8 mouse cellular contexts compared by ENCODE assay signal in genomic region chr9:44490086-44490967, GRCm38 (mm10). TPM values are rescaled to one million over a fixed set of nuclear protein-coding genes. Genes with fewer than 3 reads are reported as not detected.
A peak's percentile ranks its signal among the peaks of the same experiment; 100 is the strongest.
DNase-seq lines count a peak whose midpoint lies in the region; ATAC-seq lines count a peak whose summit lies in the region.

No protein-coding gene starts in this region.

- 0 out of 2 replicates have a peak, but pooled peaks have one; percentile 15 for ATAC-seq in limb, embryonic 11.5 days (ENCODE audit: insufficient number of reproducible peaks, low FRiP score, low TSS enrichment, low read depth)
- ATAC-seq in midbrain, embryonic 16.5 days, result no peak
- no peak for ATAC-seq in frontal cortex, adult (ENCODE audit: low TSS enrichment)

- H3K36me3 ChIP-seq in embryonic facial prominence, embryonic 10.5 days (replicated peaks), result peaks cover 29% of the 10 kb centered on the region
- H3K36me3 ChIP-seq in hindbrain, embryonic 10.5 days, result 0 out of 2 replicates have a peak, but pooled peaks cover 2% of the 10 kb centered on the region
- H3K36me3 ChIP-seq in limb, embryonic 11.5 days (ENCODE audit: control insufficient read depth, insufficient read depth, low read length), result no peaks in the 10 kb centered on the region
- H3K36me3 ChIP-seq in midbrain, embryonic 16.5 days (ENCODE audit: control insufficient read depth, insufficient read depth, low read length), result no peaks in the 10 kb centered on the region; the same call in 1 of the 2 replicates

- H3K9me3 ChIP-seq in embryonic facial prominence, embryonic 10.5 days, result no peaks in the 10 kb centered on the region
- no peaks in the 10 kb centered on the region for H3K9me3 ChIP-seq in hindbrain, embryonic 10.5 days
- no peaks in the 10 kb centered on the region for H3K9me3 ChIP-seq in limb, embryonic 11.5 days (ENCODE audit: control insufficient read depth, low read length)
- no peaks in the 10 kb centered on the region for H3K9me3 ChIP-seq in midbrain, embryonic 16.5 days (replicated peaks; ENCODE audit: control insufficient read depth, low read length, poor library complexity, severe bottlenecking)

- H3K27me3 ChIP-seq in embryonic facial prominence, embryonic 10.5 days (replicated peaks; ENCODE audit: low read depth, poor library complexity, severe bottlenecking), result no peaks in the 10 kb centered on the region
- H3K27me3 ChIP-seq in hindbrain, embryonic 10.5 days (ENCODE audit: insufficient read depth, poor library complexity, severe bottlenecking), result no peaks in the 10 kb centered on the region
- no peaks in the 10 kb centered on the region for H3K27me3 ChIP-seq in limb, embryonic 11.5 days (ENCODE audit: control insufficient read depth, insufficient read depth, low read length)
- H3K27me3 ChIP-seq in midbrain, embryonic 16.5 days (ENCODE audit: control insufficient read depth, insufficient read depth, low read depth, low read length), result no peaks in the 10 kb centered on the region

- peak overlapping the region; percentile 96 for H3K27ac ChIP-seq in embryonic facial prominence, embryonic 10.5 days (replicated peaks)
- H3K27ac ChIP-seq in hindbrain, embryonic 10.5 days, result peak overlapping the region; percentile 87
- H3K27ac ChIP-seq in limb, embryonic 11.5 days (replicated peaks; ENCODE audit: low read depth, low read length), result peak overlapping the region; percentile 74
- peak overlapping the region; percentile 54 for H3K27ac ChIP-seq in midbrain, embryonic 16.5 days (ENCODE audit: low read length)

- H3K4me3 ChIP-seq in embryonic facial prominence, embryonic 10.5 days, result peak overlapping the region; percentile 93
- peak overlapping the region; percentile 39 for H3K4me3 ChIP-seq in hindbrain, embryonic 10.5 days
- peak overlapping the region; percentile 14; the same call in 1 of the 2 replicates for H3K4me3 ChIP-seq in limb, embryonic 11.5 days (ENCODE audit: low read depth, low read length)
- no peak overlapping the region for H3K4me3 ChIP-seq in midbrain, embryonic 16.5 days (ENCODE audit: low read depth, low read length)

- 9% methylated on average over 17 of the region's 17 CpGs for WGBS in embryonic facial prominence, embryonic 10.5 days
- 11% methylated on average over 17 of the region's 17 CpGs for WGBS in hindbrain, embryonic 10.5 days
- WGBS in limb, embryonic 11.5 days, result 12% methylated on average over 17 of the region's 17 CpGs
- 21% methylated on average over 13 of the region's 17 CpGs for WGBS in midbrain, embryonic 16.5 days

- peaks cover 99% of the 10 kb centered on the region for H3K4me1 ChIP-seq in embryonic facial prominence, embryonic 10.5 days
- H3K4me1 ChIP-seq in hindbrain, embryonic 10.5 days (replicated peaks), result peaks cover 98% of the 10 kb centered on the region
- H3K4me1 ChIP-seq in limb, embryonic 11.5 days (ENCODE audit: control insufficient read depth, insufficient read depth, low read length), result peaks cover 90% of the 10 kb centered on the region
- H3K4me1 ChIP-seq in midbrain, embryonic 16.5 days (ENCODE audit: control insufficient read depth, insufficient read depth, low read length), result peaks cover 79% of the 10 kb centered on the region

- H3K4me2 ChIP-seq in limb, embryonic 11.5 days (ENCODE audit: low read depth, severe bottlenecking), result peak overlapping the region; percentile 81; the same call in 1 of the 2 replicates
- H3K4me2 ChIP-seq in midbrain, embryonic 16.5 days (ENCODE audit: low read length), result peak overlapping the region; percentile 93

- H3K9ac ChIP-seq in limb, embryonic 11.5 days (ENCODE audit: low read length), result no peak overlapping the region
- peak overlapping the region; percentile 52; the same call in 1 of the 2 replicates for H3K9ac ChIP-seq in midbrain, embryonic 16.5 days (ENCODE audit: low read depth, low read length)

- DNase-seq in ovary, postnatal 36 days (ENCODE audit: low spot score), result peak; percentile 38
- DNase-seq in ovary, postnatal 10 days (ENCODE audit: low spot score), result no peak
- DNase-seq in embryonic facial prominence, embryonic 10.5 days (ENCODE audit: low spot score), result no peak
- DNase-seq in hindbrain, embryonic 10.5 days (ENCODE audit: low spot score), result no peak
- no peak for DNase-seq in limb, embryonic 11.5 days (ENCODE audit: low spot score)
- no peak for DNase-seq in spleen, postnatal 36 days (ENCODE audit: low spot score in 2 of 2)

RNA-seq across cellular contexts. Expression of gene Bcl9l, which starts 7.7 kb away (rescaled TPM):
- polyA plus RNA-seq in embryonic facial prominence, embryonic 10.5 days (2016; fragmentation: Nextera tagmentation; extraction: Ambion mirVana), result 7.4 and 7.7 TPM in 2 replicates
- polyA plus RNA-seq in hindbrain, embryonic 10.5 days (2016; fragmentation: Nextera tagmentation; extraction: Ambion mirVana), result 4.6 and 7.3 TPM in 2 replicates
- polyA plus RNA-seq in limb, embryonic 11.5 days (2014; fragmentation: Nextera tagmentation; extraction: Ambion mirVana), result 11.6 and 12.3 TPM in 2 replicates
- 10.7 and 10.8 TPM in 2 replicates for polyA plus RNA-seq in midbrain, embryonic 16.5 days (2015; fragmentation: Nextera tagmentation; extraction: Ambion mirVana)

RNA-seq across cellular contexts. Expression of gene Upk2, which starts 35.6 kb away (rescaled TPM):
- polyA plus RNA-seq in embryonic facial prominence, embryonic 10.5 days (2016; fragmentation: Nextera tagmentation; extraction: Ambion mirVana), result 0.41 and 0.59 TPM in 2 replicates
- polyA plus RNA-seq in hindbrain, embryonic 10.5 days (2016; fragmentation: Nextera tagmentation; extraction: Ambion mirVana), result 0.14 TPM in 1 of 2 replicates, not detected in the other
- 0.59 and 0.99 TPM in 2 replicates for polyA plus RNA-seq in limb, embryonic 11.5 days (2014; fragmentation: Nextera tagmentation; extraction: Ambion mirVana)
- polyA plus RNA-seq in midbrain, embryonic 16.5 days (2015; fragmentation: Nextera tagmentation; extraction: Ambion mirVana), result not detected in 2 replicates

RNA-seq across cellular contexts. Expression of gene Foxr1, which starts 49.4 kb away (rescaled TPM):
- polyA plus RNA-seq in embryonic facial prominence, embryonic 10.5 days (2016; fragmentation: Nextera tagmentation; extraction: Ambion mirVana), result not detected in 2 replicates
- not detected in 2 replicates for polyA plus RNA-seq in hindbrain, embryonic 10.5 days (2016; fragmentation: Nextera tagmentation; extraction: Ambion mirVana)
- polyA plus RNA-seq in limb, embryonic 11.5 days (2014; fragmentation: Nextera tagmentation; extraction: Ambion mirVana), result not detected in 2 replicates
- not detected in 2 replicates for polyA plus RNA-seq in midbrain, embryonic 16.5 days (2015; fragmentation: Nextera tagmentation; extraction: Ambion mirVana)
